Mouse (Mus musculus) embryonic fibroblast, embryonic 13.5 days (primary cell): ENCODE measurements around the gene Slc25a54. TPM values are rescaled to one million over a fixed set of nuclear protein-coding genes. Genes with fewer than 3 reads are reported as not detected.
A peak's percentile ranks its signal among the peaks of the same experiment; 100 is the strongest.

Source experiments
- H3K27ac ChIP-seq: 2 replicates; pipeline ENCODE4 v1.5.1; 2012; ENCODE audit warnings: low read length, control low read depth, inconsistent platforms; ENCODE audit not compliant: insufficient read depth
- H3K4me1 ChIP-seq: 2 replicates; pipeline ENCODE4 v1.6.1; 2011; ENCODE audit warnings: low read length; ENCODE audit not compliant: control insufficient read depth, insufficient read depth
- H3K4me3 ChIP-seq: 2 replicates; pipeline ENCODE4 v1.5.1; 2011; ENCODE audit warnings: mild to moderate bottlenecking, control low read depth, low read length; ENCODE audit not compliant: insufficient read depth
- CTCF ChIP-seq: IDR thresholded peaks from 2 replicates; pipeline ENCODE4 v1.5.1; 2011; ENCODE audit warnings: mild to moderate bottlenecking, control low read depth, low read length, moderate library complexity, borderline replicate concordance; ENCODE audit not compliant: insufficient read depth
- POLR2A ChIP-seq: IDR thresholded peaks from 2 replicates; pipeline ENCODE4 v1.6.1; 2011; ENCODE audit warnings: low read depth, mild to moderate bottlenecking, control low read depth, low read length, moderate library complexity
- polyA plus RNA-seq: library from polyadenylated mRNA; stranded (reverse); fragments of >200 nt; gene quantifications from 2 replicates; pipeline ENCODE4 v1.2.4, GENCODE M21; 2011; ENCODE audit warnings: low read depth; ENCODE audit not compliant: missing spikeins, insufficient read length

Slc25a54 gene
- polyA plus RNA-seq, 1 experiment = not detected

- peak overlapping the region; percentile 96 for H3K27ac ChIP-seq
Measured at GRCm38 (mm10) chr3:109123531-109123981, 43.3 kb downstream of the Slc25a54 start.

GRCm38 (mm10) chr3:109124091-109124490, 43.8 kb downstream of the Slc25a54 start:
- Histone ChIP-seq H3K4me1 (peaks cover 8% of the 10 kb centered on the region; the same call in 1 of the 2 replicates), H3K27ac (peak overlapping the region; percentile 96), H3K4me3 (peak overlapping the region; percentile 80)
- TF ChIP-seq CTCF (no peak), POLR2A (peak; percentile 14; the same call in 1 of the 2 replicates)

More at GRCm38 (mm10) chr3:109123531-109123981, 43.3 kb downstream of the Slc25a54 start:
- Histone ChIP-seq H3K4me3 (peak overlapping the region; percentile 80), H3K4me1 (peaks cover 8% of the 10 kb centered on the region; the same call in 1 of the 2 replicates)
- TF ChIP-seq CTCF = no peak
- no peak; the same call in 1 of the 2 replicates for TF ChIP-seq POLR2A

- no peak overlapping the region for H3K4me3 ChIP-seq
- H3K27ac ChIP-seq = no peak overlapping the region
- TF ChIP-seq CTCF = no peak
- no peak for TF ChIP-seq POLR2A
- peaks cover 8% of the 10 kb centered on the region; the same call in 1 of the 2 replicates for H3K4me1 ChIP-seq
Measured at GRCm38 (mm10) chr3:109125531-109125930, 45.3 kb downstream of the Slc25a54 start.

GRCm38 (mm10) chr3:109129768-109130167, 49.5 kb downstream of the Slc25a54 start:
- no peak overlapping the region for H3K27ac ChIP-seq
- TF ChIP-seq POLR2A = no peak
- no peak for TF ChIP-seq CTCF
- H3K4me1 ChIP-seq = peaks cover 5% of the 10 kb centered on the region; the same call in 1 of the 2 replicates
- no peak overlapping the region for H3K4me3 ChIP-seq

- TF ChIP-seq POLR2A (no peak), CTCF (no peak)
- H3K27ac ChIP-seq = no peak overlapping the region
- H3K4me1 ChIP-seq = no peaks in the 10 kb centered on the region
- no peak overlapping the region for H3K4me3 ChIP-seq
Measured at GRCm38 (mm10) chr3:109132966-109133365, 52.7 kb downstream of the Slc25a54 start.

GRCm38 (mm10) chr3:109134036-109134435, 53.8 kb downstream of the Slc25a54 start:
- no peak overlapping the region for H3K27ac ChIP-seq
- TF ChIP-seq CTCF = no peak
- no peak for TF ChIP-seq POLR2A
- H3K4me1 ChIP-seq = no peaks in the 10 kb centered on the region
- no peak overlapping the region for H3K4me3 ChIP-seq

- no peaks in the 10 kb centered on the region for H3K4me1 ChIP-seq
Measured at GRCm38 (mm10) chr3:109135352-109135751, 55.1 kb downstream of the Slc25a54 start.

GRCm38 (mm10) chr3:109152561-109152960, 72.3 kb downstream of the Slc25a54 start:
- no peak overlapping the region for H3K27ac ChIP-seq
- H3K4me1 ChIP-seq = peaks cover 15% of the 10 kb centered on the region
- H3K4me3 ChIP-seq = no peak overlapping the region
- no peak for TF ChIP-seq POLR2A

More at GRCm38 (mm10) chr3:109135352-109135751, 55.1 kb downstream of the Slc25a54 start:
- Histone ChIP-seq H3K4me3 (no peak overlapping the region), H3K27ac (no peak overlapping the region)
- TF ChIP-seq POLR2A (no peak), CTCF (no peak)

- TF ChIP-seq POLR2A = no peak
- TF ChIP-seq CTCF = no peak
Measured at GRCm38 (mm10) chr3:109153410-109153809, 73.1 kb downstream of the Slc25a54 start.

GRCm38 (mm10) chr3:109155926-109156669, 75.8 kb downstream of the Slc25a54 start:
- TF ChIP-seq POLR2A = no peak
- H3K4me3 ChIP-seq = no peak overlapping the region

More at GRCm38 (mm10) chr3:109153410-109153809, 73.1 kb downstream of the Slc25a54 start:
- Histone ChIP-seq H3K4me1 (peaks cover 17% of the 10 kb centered on the region), H3K4me3 (no peak overlapping the region), H3K27ac (no peak overlapping the region)

GRCm38 (mm10) chr3:109157481-109157880, 77.2 kb downstream of the Slc25a54 start:
- Histone ChIP-seq H3K27ac (peak overlapping the region; percentile 71), H3K4me3 (no peak overlapping the region), H3K4me1 (peaks cover 17% of the 10 kb centered on the region)
- no peak for TF ChIP-seq POLR2A
- TF ChIP-seq CTCF = no peak

More at GRCm38 (mm10) chr3:109155926-109156669, 75.8 kb downstream of the Slc25a54 start:
- peaks cover 17% of the 10 kb centered on the region for H3K4me1 ChIP-seq
- peak overlapping the region; percentile 86 for H3K27ac ChIP-seq
